Mouse (Mus musculus): ENCODE measurements around the gene Cuedc2. TPM values are rescaled to one million over a fixed set of nuclear protein-coding genes. Genes with fewer than 3 reads are reported as not detected.

Cuedc2 gene
- polyA plus RNA-seq, 1 experiment from 2014 or later = 274 TPM

DNA sequence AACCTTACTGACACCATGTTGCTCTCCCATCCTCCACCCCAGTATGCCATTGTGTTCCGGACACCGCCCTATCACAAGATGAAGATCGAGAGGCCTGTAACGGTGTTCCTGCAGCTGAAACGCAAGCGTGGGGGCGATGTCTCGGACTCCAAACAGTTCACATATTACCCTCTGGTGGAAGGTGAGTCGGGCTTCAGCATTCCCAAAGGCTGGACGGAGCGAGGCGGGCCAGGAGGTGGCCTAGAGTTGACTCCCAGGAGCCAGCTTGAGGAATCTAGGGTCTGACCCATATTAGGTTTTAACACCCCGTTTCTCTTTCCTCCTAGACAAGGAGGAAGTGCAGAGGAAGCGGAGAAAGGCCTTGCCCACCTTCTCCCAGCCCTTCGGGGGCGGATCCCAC is 30.2 kb downstream of the Cuedc2 start:
- no peak overlapping the region for H3K4me2 ChIP-seq (ENCODE audit: low read depth)
- H3K36me3 ChIP-seq (ENCODE audit: control insufficient read depth, insufficient read depth, low read length) = no peaks in the 10 kb centered on the region
- no peak overlapping the region for H3K27ac ChIP-seq (ENCODE audit: low read depth, low read length)
- ATAC-seq (ENCODE audit: insufficient read depth, low FRiP score, low TSS enrichment) = no peak
- H3K4me3 ChIP-seq (ENCODE audit: low read depth, low read length) = no peak overlapping the region
- H3K9me3 ChIP-seq (ENCODE audit: control insufficient read depth, low read length) = no peaks in the 10 kb centered on the region
- H3K9ac ChIP-seq (ENCODE audit: low read length) = no peak overlapping the region
- H3K4me1 ChIP-seq (ENCODE audit: control insufficient read depth, insufficient read depth, low read length) = peaks cover 14% of the 10 kb centered on the region
- 51% methylated on average over 15 of the region's 16 CpGs for WGBS
- DNase-seq (ENCODE audit: low spot score) = no peak
- H3K27me3 ChIP-seq (ENCODE audit: control insufficient read depth, insufficient read depth, low read length) = peaks cover 20% of the 10 kb centered on the region

DNA sequence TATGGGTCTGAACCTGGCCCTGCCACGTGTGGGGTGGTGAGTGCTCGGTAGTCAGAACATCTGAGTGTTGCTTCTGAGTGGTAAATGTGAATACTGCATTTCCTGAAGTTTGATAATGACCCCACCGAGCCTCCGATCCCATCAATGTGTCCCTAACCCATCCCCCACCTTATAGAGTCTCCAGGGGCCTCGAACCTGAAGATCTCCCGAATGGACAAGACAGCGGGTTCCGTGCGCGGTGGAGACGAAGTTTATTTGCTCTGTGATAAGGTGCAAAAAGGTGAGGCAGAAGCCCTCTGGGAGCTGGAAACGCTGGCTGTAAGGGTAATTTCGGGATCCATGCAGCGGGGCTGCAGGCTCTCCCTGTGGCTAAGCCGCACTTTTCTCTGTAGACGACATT is 30.7 kb downstream of the Cuedc2 start:
- Histone ChIP-seq H3K4me1 (ENCODE audit: control insufficient read depth, insufficient read depth, low read length) (peaks cover 14% of the 10 kb centered on the region), H3K27me3 (ENCODE audit: control insufficient read depth, insufficient read depth, low read length) (peaks cover 18% of the 10 kb centered on the region), H3K9ac (ENCODE audit: low read length) (no peak overlapping the region), H3K9me3 (ENCODE audit: control insufficient read depth, low read length) (no peaks in the 10 kb centered on the region), H3K27ac (ENCODE audit: low read depth, low read length) (no peak overlapping the region), H3K4me3 (ENCODE audit: low read depth, low read length) (no peak overlapping the region), H3K36me3 (ENCODE audit: control insufficient read depth, insufficient read depth, low read length) (no peaks in the 10 kb centered on the region), H3K4me2 (ENCODE audit: low read depth) (no peak overlapping the region)
- no peak for ATAC-seq (ENCODE audit: insufficient read depth, low FRiP score, low TSS enrichment)
- no peak for DNase-seq (ENCODE audit: low spot score)
- 69% methylated on average over 16 of the region's 16 CpGs for WGBS

DNA sequence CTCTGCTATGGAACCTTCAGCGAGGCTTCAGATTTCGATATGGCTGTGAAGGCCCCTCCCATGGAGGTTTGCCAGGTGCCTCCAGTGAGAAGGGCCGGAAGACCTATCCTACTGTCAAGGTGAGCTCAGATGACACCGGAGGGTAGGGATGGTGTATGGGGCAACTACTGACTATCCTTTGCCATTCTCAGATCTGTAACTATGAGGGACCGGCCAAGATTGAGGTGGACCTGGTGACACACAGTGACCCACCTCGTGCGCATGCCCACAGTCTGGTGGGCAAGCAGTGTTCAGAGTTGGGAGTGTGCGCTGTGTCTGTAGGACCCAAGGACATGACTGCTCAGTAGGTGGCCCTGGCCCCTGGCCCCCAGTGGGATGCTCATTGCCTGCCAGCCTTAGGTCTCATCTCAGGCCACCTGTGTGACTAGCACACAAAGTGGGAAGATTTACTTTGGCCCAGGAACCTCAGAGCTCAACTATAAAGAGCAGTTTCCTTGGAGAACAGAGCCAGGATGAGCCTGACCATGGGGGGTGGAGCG is 31.7 kb downstream of the Cuedc2 start:
- no peak overlapping the region for H3K4me3 ChIP-seq (ENCODE audit: low read depth, low read length)
- peaks cover 14% of the 10 kb centered on the region for H3K4me1 ChIP-seq (ENCODE audit: control insufficient read depth, insufficient read depth, low read length)
- DNase-seq (ENCODE audit: low spot score) (no peak), ATAC-seq (ENCODE audit: insufficient read depth, low FRiP score, low TSS enrichment) (no peak)
- H3K36me3 ChIP-seq (ENCODE audit: control insufficient read depth, insufficient read depth, low read length) = no peaks in the 10 kb centered on the region
- H3K27ac ChIP-seq (ENCODE audit: low read depth, low read length) = no peak overlapping the region
- H3K9me3 ChIP-seq (ENCODE audit: control insufficient read depth, low read length) = no peaks in the 10 kb centered on the region
- no peak overlapping the region for H3K4me2 ChIP-seq (ENCODE audit: low read depth)
- H3K9ac ChIP-seq (ENCODE audit: low read length) = no peak overlapping the region
- peaks cover 18% of the 10 kb centered on the region for H3K27me3 ChIP-seq (ENCODE audit: control insufficient read depth, insufficient read depth, low read length)
- WGBS = 94% methylated on average over 9 of the region's 9 CpGs

DNA sequence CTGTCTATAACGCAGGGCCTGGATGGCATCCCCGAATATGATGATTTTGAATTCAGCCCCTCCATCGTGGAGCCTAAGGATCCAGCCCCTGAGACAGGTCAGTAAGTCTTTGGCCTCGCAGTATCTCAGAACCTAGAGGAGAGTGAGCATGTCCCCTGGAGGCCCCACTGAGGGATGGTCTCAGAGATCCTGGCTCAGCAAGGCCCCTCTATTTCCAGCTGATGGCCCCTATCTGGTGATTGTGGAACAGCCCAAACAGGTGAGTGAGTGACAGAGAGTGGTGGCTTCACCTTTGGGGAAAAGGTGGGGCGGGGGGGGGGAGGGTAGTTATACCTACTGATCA is 32.3 kb downstream of the Cuedc2 start:
- no peak for ATAC-seq (ENCODE audit: insufficient read depth, low FRiP score, low TSS enrichment)
- Histone ChIP-seq H3K27me3 (ENCODE audit: control insufficient read depth, insufficient read depth, low read length) (peaks cover 18% of the 10 kb centered on the region), H3K9me3 (ENCODE audit: control insufficient read depth, low read length) (no peaks in the 10 kb centered on the region), H3K9ac (ENCODE audit: low read length) (no peak overlapping the region), H3K4me3 (ENCODE audit: low read depth, low read length) (no peak overlapping the region), H3K4me1 (ENCODE audit: control insufficient read depth, insufficient read depth, low read length) (peaks cover 14% of the 10 kb centered on the region), H3K27ac (ENCODE audit: low read depth, low read length) (no peak overlapping the region), H3K4me2 (ENCODE audit: low read depth) (no peak overlapping the region; the same call in 1 of the 2 replicates), H3K36me3 (ENCODE audit: control insufficient read depth, insufficient read depth, low read length) (no peaks in the 10 kb centered on the region)
- WGBS = 62% methylated on average over 5 of the region's 5 CpGs
- DNase-seq (ENCODE audit: low spot score) = no peak

DNA sequence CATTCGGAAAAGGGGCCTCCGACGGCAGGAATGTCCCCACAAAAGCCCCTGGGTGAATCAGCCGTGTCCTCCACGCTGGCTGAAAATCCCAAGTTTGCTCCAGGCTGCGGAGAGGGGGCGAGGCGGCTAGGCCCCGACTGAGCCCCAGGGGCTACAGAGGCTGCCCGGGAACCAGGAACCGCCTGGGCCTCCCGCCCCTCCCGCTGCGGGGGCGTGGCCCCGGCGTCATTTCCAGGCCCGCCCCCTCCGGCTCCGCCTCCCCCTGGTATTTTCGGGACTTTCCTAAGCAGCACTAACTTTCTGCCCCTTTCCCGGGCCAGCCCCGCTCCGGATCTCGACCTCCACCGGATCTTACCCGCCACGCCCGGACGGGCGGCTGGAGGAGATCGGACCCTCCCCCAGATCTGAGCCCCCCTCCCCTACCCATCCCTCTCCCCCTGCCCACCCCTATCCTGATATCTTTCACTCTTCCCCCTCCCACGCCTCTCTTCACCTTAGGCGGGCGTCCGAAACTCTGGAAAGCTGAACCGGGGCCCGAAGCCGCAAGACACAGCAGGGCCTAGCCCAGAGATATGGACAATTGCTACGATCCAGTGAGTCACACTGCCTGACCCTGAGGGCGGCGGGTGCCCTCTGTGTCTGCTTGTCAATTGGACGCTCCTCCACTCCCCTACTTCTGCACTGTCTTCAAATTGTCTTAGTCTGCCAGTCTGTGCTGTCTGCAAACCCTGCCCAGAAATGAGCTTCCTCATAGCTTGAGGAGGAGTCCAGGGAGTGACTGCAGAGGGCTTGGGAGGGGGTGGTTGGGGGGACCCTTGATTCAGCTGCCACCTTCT is 32.9 kb downstream of the Cuedc2 start:
- Histone ChIP-seq H3K4me3 (ENCODE audit: low read depth, low read length) (peak overlapping the region; percentile 54), H3K9ac (ENCODE audit: low read length) (peak overlapping the region; percentile 44; the same call in 1 of the 2 replicates), H3K27ac (ENCODE audit: low read depth, low read length) (no peak overlapping the region), H3K9me3 (ENCODE audit: control insufficient read depth, low read length) (no peaks in the 10 kb centered on the region), H3K4me2 (ENCODE audit: low read depth) (peak overlapping the region; percentile 93), H3K4me1 (ENCODE audit: control insufficient read depth, insufficient read depth, low read length) (peaks cover 14% of the 10 kb centered on the region), H3K27me3 (ENCODE audit: control insufficient read depth, insufficient read depth, low read length) (peaks cover 14% of the 10 kb centered on the region), H3K36me3 (ENCODE audit: control insufficient read depth, insufficient read depth, low read length) (no peaks in the 10 kb centered on the region)
- DNase-seq (ENCODE audit: low spot score) (peak; percentile 89), ATAC-seq (ENCODE audit: insufficient read depth, low FRiP score, low TSS enrichment) (peak; percentile 32)
- WGBS = under 1% methylated on average over 29 of the region's 43 CpGs

DNA sequence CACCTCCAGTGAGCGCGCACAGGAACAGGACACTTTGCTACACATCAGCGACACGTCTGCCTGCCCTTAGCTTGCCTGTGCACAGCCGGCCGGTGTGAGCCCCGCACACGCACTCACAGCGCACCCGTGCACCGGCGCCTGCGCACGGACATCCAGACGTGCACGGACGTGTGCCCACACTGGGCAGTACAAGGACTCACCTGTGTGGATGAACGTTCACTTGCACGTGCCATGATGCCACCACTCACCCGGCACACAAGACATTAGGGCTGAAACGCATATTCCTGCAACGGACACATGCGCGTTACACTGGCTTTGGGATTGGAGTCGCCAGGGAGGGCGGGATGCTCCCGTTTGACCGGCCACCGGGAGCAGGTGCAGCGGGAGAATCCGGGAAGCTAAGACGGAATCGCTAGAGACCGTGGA is 33.6 kb downstream of the Cuedc2 start:
- Histone ChIP-seq H3K27ac (ENCODE audit: low read depth, low read length) (peak overlapping the region; percentile 49; the same call in 1 of the 2 replicates), H3K4me1 (ENCODE audit: control insufficient read depth, insufficient read depth, low read length) (peaks cover 14% of the 10 kb centered on the region), H3K27me3 (ENCODE audit: control insufficient read depth, insufficient read depth, low read length) (peaks cover 14% of the 10 kb centered on the region)

DNA sequence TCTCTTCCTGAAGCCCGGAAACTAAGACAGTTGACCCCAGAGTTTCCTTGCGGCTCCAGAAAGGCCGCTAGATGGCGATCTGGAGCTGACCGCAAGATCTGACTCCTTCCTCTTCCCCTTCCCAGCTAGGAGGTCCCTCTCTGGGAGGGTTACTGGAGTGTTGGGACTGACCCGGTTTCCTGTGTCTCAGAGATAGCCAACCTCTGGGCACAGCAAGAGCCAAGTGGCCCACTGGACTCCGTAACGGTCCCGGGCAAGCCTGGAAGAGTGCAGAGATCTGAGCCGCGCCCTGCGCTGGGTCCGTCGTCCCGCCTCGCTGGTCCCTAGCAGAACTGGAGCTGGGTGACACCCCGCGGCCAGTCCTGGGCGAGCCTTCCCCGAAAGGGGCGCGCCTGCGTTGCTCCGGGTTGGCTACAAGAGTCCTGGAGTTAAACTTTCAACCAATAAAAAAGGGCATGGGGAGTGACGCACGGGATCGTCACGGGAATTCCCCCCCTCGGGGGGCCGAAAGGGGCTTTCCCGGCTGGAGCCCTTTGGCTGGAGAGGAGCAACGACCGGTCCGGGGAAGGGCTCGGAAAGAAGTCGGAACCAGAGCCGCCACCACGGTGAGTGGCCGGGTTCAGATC is 34.2 kb downstream of the Cuedc2 start, which contains the start of gene Nfkb2:
Gene Nfkb2 (plus strand): TSS at position 105 of the 626 bp plus-strand sequence.
- DNase-seq (ENCODE audit: low spot score) = peak; percentile 89
- peaks cover 14% of the 10 kb centered on the region for H3K27me3 ChIP-seq (ENCODE audit: control insufficient read depth, insufficient read depth, low read length)
- ATAC-seq (ENCODE audit: insufficient read depth, low FRiP score, low TSS enrichment) = peak; percentile 84
- WGBS = under 1% methylated on average over 39 of the region's 39 CpGs
- H3K36me3 ChIP-seq (ENCODE audit: control insufficient read depth, insufficient read depth, low read length) = no peaks in the 10 kb centered on the region
- H3K4me1 ChIP-seq (ENCODE audit: control insufficient read depth, insufficient read depth, low read length) = peaks cover 14% of the 10 kb centered on the region
- peak within 1 kb of the TSS; percentile 44; the same call in 1 of the 2 replicates for H3K9ac ChIP-seq (ENCODE audit: low read length)
- no peaks in the 10 kb centered on the region for H3K9me3 ChIP-seq (ENCODE audit: control insufficient read depth, low read length)
- H3K4me3 ChIP-seq (ENCODE audit: low read depth, low read length) = peak within 1 kb of the TSS; percentile 54
- H3K4me2 ChIP-seq (ENCODE audit: low read depth) = peak within 1 kb of the TSS; percentile 93
- peak within 1 kb of the TSS; percentile 49; the same call in 1 of the 2 replicates for H3K27ac ChIP-seq (ENCODE audit: low read depth, low read length)

More for the DNA sequence above, 33.6 kb downstream of the Cuedc2 start:
- ATAC-seq (ENCODE audit: insufficient read depth, low FRiP score, low TSS enrichment) (peak; percentile 31; the same call in 1 of the 2 replicates), DNase-seq (ENCODE audit: low spot score) (peak; percentile 33)
- Histone ChIP-seq H3K36me3 (ENCODE audit: control insufficient read depth, insufficient read depth, low read length) (no peaks in the 10 kb centered on the region), H3K4me2 (ENCODE audit: low read depth) (peak overlapping the region; percentile 93), H3K9me3 (ENCODE audit: control insufficient read depth, low read length) (no peaks in the 10 kb centered on the region), H3K9ac (ENCODE audit: low read length) (peak overlapping the region; percentile 44; the same call in 1 of the 2 replicates), H3K4me3 (ENCODE audit: low read depth, low read length) (peak overlapping the region; percentile 54)
- WGBS = under 1% methylated on average over 34 of the region's 34 CpGs

DNA sequence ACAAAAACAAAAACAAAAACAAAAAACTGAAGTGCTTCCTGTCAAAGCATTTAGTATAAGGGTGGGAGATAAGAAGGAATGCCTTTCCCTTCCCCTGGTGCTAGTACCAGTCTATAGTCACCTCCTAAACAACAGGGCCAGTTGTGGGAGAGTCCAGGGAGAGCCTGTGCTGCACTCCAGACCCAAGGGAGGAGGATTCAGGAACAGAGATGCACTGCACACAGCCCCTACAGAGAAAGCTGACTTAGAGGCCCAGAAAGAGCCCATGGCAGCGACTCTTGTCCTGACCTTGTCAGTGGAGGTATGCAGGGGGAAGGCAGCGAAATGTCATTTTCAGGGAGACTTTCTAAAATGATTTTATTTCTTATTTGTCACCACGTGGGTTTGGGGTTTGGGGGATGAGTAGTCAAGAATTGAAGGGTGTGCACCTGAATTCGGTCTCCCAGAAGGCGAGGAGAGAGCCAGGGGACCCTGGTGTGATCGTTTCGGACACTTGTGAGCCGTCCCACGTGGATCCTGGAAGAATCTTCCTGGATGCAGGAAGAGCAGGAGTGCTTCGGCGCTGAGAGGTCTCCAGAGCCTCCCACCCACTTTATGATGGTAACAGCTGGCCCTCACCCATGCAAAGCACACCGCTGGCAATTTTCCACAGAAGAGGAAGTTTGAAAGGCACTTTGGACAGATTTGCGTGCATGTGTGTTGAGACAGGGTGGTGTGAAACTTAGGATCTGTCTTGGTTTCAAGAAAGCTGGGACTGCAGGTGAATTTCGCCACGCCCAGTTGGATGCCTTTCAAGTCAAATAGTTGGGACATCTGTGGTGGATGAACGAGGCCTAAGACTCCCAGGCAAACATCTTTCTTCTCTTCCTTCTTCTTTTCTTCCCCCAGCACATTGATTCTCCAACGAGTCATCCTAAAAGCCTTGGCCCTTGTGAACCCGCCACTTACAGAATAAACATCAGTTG is 35.0 kb downstream of the Cuedc2 start:
- Histone ChIP-seq H3K36me3 (ENCODE audit: control insufficient read depth, insufficient read depth, low read length) (no peaks in the 10 kb centered on the region), H3K4me2 (ENCODE audit: low read depth) (peak overlapping the region; percentile 93), H3K4me1 (ENCODE audit: control insufficient read depth, insufficient read depth, low read length) (peaks cover 11% of the 10 kb centered on the region), H3K27ac (ENCODE audit: low read depth, low read length) (no peak overlapping the region), H3K27me3 (ENCODE audit: control insufficient read depth, insufficient read depth, low read length) (peaks cover 11% of the 10 kb centered on the region), H3K4me3 (ENCODE audit: low read depth, low read length) (peak overlapping the region; percentile 54), H3K9ac (ENCODE audit: low read length) (no peak overlapping the region), H3K9me3 (ENCODE audit: control insufficient read depth, low read length) (no peaks in the 10 kb centered on the region)
- 52% methylated on average over 18 of the region's 18 CpGs for WGBS
- peak; percentile 6 for DNase-seq (ENCODE audit: low spot score)
- ATAC-seq (ENCODE audit: insufficient read depth, low FRiP score, low TSS enrichment) = no peak
